Mouse (Mus musculus) mature B cell (primary cell): ENCODE data around the gene Pcsk5.

ENCODE experiments used
- in situ Hi-C: fragments of 300-500 bp; cut with MboI; formaldehyde crosslinking; loops from 2 replicates; pipeline ENCODE4 v1.14.3; 2019

The Pcsk5 gene

DNA sequence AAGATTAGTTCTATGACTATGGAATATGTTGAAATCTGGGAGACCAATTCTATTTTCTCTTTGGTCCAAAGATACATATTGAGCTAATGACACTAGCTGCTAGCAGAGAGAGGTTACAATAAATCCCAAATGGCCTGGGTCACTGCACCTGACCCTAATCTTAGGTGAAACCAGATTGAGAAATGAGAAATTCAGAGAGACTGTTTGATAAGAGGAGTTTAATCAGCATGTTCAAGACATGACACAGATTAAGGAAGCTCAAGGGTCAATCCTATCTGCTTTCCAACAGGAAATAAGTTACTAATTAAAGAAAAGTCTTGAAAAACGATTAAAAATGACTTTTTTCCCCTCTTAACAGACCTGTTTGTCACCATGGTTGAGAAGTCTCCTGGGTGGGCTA is 96.0 kb downstream of the Pcsk5 start:
- in situ Hi-C loops: no loop called here

GRCm38 (mm10) chr19:17732676-17733277 is 104.7 kb downstream of the Pcsk5 start:
- in situ Hi-C loops: no loop called here

DNA sequence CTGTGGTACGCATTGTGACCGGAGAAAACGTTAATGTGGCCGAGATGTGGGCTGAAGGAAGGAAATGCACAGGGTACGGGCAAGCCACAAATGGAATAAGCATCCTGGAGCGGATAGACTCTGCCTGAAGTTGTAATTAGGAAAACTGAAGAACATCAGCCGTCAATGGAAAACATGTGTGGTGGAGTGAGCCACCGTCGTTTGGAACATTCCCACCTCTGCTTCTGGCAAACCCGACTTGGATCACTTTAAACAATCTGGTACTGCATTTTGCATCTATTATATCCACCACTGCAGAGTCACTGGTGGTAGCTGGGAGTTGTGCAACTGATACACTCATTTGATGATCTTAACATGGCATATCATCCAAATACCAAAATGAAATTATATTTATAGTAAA is 120.4 kb downstream of the Pcsk5 start:
- in situ Hi-C loops: no loop called here

DNA sequence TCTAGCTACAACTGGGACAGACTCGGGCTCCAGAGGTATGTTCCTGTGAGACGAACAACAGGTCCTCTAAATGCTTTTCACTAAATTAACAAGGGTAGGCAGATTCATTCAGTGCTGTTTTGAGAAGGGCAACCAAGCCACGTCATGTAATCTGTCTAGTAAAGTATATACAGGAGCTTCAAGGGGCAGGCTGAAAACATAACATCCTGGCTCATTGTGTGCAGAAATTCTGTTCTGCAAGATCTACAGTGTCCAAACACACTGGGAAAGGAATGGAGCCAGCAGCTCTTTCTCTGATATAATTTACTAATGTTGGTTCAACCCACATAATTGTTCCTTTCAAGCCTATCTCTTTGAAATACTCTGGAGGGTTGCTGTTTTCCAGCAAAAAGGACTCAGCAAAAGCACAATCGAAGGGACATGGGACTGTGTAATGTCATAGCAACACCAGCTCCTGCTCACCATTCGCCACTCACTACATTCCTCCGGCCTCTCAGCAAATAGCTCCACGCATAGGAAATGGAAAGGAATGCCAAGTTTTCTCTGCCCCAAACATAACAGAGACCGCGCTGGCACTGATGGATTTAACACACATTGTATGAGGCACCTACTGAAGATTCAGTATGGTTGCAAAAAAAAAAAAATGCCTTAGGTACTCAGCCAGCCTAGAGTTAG is 122.0 kb downstream of the Pcsk5 start:
- in situ Hi-C loops: no loop called here

DNA sequence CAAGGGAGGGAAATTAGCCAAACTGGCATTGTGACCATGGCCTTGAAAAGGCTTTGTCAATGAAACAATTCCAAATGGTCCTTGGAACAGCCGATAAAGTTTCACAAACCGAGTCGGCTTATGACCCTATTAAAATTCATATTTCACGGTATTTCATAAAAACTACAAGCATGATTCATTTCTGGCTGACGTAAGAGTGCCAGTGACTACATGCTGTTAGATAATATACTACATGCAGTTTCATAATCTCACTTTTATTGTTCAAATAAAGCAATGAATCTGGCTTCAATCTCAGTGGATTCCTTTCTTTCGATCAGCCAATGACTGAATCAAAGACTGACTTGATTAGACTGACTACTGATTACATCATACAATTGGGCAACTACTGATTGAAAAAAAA is 145.8 kb downstream of the Pcsk5 start:
- in situ Hi-C loops: no loop called here

DNA sequence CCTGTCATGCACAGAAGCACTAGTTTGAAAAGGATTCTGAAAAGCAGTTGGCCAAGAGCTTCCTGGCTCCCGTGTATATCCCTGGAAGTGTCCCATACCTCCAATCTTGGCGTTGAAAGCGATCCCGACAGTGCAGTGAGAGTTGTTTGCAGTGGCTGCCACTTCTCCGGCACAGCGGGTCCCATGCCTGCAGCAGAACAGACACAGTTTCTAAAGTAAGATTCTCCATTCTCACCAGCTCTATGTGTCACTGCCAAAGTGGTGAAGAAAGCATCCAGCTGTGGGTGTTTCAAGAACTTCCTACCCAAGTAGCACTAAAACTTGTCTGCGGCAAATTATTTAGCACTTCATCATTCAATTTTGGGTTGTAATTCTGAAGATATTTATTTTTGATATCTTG is 159.1 kb downstream of the Pcsk5 start:
- in situ Hi-C loops: no loop called here

- in situ Hi-C loops: no loop called here
Observed at GRCm38 (mm10) chr19:17662676-17663075, 174.8 kb downstream of the Pcsk5 start.

DNA sequence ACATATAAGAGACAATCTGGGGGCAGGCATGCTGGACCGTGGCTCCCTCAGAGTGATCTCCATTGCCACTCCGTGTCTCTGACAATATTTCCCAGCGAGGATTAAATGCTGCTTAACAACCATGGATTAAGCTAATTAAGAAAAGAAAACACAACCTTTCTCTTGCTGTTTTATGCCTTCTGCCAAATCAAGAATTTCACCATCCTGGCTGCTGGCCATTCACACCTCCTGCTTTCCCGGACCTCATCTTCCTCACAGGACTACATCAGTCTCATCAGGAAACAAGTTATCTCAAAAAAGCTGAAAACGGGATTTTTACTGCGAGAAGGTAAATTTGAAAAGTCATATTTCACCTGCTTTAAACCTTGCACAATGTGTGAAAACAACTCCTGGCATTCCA is 175.2 kb downstream of the Pcsk5 start:
- in situ Hi-C loops: no loop called here

GRCm38 (mm10) chr19:17659321-17659720 is 178.1 kb downstream of the Pcsk5 start:
- in situ Hi-C loops: no loop called here

- in situ Hi-C loops: no loop called here
Observed at GRCm38 (mm10) chr19:17650831-17651502, 186.5 kb downstream of the Pcsk5 start.

- in situ Hi-C loops: no loop called here
Observed at GRCm38 (mm10) chr19:17649967-17650366, 187.5 kb downstream of the Pcsk5 start.

- in situ Hi-C loops: no loop called here
Observed at GRCm38 (mm10) chr19:17643128-17643797, 194.2 kb downstream of the Pcsk5 start.

- in situ Hi-C loops: no loop called here
Observed at GRCm38 (mm10) chr19:17635984-17636383, 201.4 kb downstream of the Pcsk5 start.

DNA sequence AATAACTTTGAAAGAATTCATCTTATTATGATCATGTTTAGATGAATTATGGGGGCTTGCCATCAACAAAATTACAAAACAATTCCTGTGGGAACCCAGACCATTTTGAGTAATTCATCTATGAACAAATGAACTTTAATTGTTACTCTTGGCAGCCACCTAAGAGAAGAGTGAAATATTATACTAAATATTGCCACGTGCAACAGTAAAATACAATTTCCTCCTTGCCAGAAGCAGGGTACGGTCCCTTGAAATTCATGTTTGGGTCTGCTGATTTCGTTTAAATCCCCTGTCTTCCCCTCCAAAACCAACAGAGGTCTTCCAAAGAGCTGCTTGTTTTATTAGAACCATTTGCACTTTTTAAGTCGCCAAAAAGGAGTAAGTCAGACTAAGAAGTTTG is 221.8 kb downstream of the Pcsk5 start:
- in situ Hi-C loops: no loop called here

DNA sequence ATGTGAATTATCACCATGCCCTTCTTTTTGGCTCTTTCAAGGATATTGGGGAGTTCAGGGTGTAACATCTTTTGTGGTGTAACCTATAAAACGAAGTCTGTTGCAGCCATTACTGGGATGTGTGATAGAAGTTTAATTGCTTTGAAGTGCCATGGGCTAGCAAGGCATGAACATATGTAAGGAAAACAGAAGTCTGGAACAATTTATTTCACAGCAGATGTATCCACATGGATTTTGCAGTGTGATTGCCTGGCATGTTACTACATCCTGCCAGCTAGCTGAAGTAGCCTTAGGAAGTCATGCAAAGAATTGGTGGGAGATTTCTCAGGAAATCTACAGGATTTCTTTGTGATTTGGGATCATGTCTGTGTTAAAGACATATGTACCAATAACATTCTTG is 230.9 kb downstream of the Pcsk5 start:
- in situ Hi-C loops: no loop called here

GRCm38 (mm10) chr19:17606093-17606492 is 231.3 kb downstream of the Pcsk5 start:
- in situ Hi-C loops: no loop called here

GRCm38 (mm10) chr19:17603322-17603721 is 234.1 kb downstream of the Pcsk5 start:
- in situ Hi-C loops: no loop called here

GRCm38 (mm10) chr19:17600347-17600746 is 237.1 kb downstream of the Pcsk5 start:
- in situ Hi-C loops: no loop called here

DNA sequence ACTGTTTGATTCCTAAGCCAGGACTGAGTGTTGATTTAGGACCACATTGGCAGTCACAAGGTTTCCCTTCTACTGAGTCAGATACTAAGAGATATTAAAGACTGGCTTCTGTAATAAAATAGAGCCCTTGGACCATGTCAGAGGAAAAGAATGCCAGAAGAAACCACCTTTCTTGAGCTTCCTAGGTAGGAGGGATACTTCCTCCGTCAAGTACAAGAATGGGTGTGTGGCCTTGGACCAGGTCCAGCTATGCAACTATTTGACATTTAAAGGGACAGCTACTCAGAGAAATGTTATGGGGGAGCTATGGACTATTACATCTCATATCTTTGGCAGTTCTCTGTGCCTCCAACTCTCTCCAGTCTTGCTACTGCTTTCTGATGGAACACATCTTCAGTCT is 244.6 kb downstream of the Pcsk5 start:
- in situ Hi-C loops: no loop called here

DNA sequence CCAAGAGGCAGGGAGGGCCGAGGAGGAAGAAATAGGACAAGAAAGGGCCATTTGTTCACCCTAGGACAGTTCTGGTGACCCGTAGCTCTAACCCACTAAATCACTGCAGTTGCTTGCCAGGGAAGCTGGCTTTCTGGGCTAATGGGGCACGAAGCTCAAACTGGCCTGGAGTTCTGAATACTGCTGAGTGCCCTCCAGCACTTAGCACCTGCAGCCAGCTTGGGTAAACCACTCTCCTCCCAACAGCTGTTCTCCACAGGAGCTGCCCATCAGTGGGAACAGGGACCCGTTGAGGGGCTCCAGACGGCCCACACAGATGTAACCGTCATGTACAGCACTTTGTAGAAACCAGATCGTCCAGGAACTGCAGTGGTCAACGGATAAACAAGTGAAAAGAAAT is 246.1 kb downstream of the Pcsk5 start:
- in situ Hi-C loops: no loop called here

GRCm38 (mm10) chr19:17590314-17590713 is 247.1 kb downstream of the Pcsk5 start:
- in situ Hi-C loops: no loop called here

DNA sequence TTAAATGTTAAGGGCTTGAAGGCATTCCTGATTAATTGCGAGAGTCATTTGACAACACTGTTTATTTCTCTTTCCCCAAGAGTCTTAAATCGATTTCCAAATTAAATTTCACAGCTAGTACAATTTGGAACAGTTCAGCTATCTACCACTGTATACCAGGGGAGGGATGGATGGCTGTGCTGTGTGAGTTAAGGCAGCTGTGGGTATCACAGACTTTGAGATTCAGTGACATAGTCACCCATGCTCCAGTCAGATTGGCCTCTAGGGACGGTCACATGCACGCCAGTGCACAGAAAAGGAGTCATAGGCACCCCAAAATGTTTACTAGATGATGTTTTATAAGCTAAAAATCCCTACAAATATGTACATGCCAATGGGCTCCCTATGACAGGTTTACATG is 260.0 kb downstream of the Pcsk5 start:
- in situ Hi-C loops: no loop called here

DNA sequence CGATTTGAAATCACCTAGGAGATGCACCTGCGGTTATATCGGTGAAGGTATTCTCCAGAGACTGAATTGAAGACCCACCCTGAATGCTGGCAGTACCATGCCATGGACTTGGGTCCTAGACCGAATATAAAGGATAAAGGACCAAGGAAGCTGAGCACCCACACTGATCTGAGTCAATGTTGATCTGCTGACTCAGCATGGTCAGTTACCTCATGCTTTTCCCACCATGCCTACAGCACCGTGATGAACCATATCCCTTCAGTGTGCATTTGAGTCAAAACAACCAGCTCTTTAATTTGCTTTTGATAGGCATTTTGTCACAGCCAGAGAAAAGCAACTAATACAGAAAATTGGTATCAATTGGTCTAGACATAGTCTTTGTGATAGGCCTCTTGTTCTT is 262.9 kb downstream of the Pcsk5 start:
- in situ Hi-C loops: no loop called here
